In the genomic region with DNA sequence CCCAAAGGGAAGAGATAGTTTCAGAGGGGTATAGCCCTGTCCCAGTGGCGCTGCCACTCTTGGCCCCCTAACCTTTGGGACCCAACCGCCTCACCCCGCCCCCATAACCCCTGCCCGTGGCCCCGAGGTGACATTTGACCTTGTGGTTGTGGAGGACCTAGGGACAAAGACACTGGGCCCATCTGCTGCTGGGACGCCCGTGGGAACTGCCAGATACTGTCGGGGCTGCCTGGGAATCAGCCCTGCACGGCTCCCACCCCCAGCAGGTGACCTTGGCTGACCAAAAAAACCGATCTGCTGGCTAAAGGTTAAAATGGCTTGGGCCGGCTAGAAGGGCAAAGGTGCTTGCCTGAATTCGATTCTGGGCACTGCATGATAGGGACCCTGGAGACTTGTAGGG, we compare ENCODE assay signal across 10 mouse cellular contexts. TPM values are rescaled to one million over a fixed set of nuclear protein-coding genes. Genes with fewer than 3 reads are reported as not detected.
A peak's percentile ranks its signal among the peaks of the same experiment; 100 is the strongest.
DNase-seq lines count a peak whose midpoint lies in the region; ATAC-seq and TF ChIP-seq lines count a peak whose summit lies in the region.
"Had no signal": no experiment of that assay in that cellular context is flagged by ENCODE, and none has a peak within 500 bp of the region (broad histone marks: within the 10 kb centered on the region; RNA-seq: fewer than 3 reads in every experiment).

No protein-coding gene starts in this region.

- no peaks in the 10 kb centered on the region for H3K9me3 ChIP-seq in midbrain, embryonic 13.5 days

- H3K27ac ChIP-seq in gastrocnemius, adult 2 months = peak overlapping the region; percentile 91; the same call in 1 of the 2 replicates
- H3K27ac ChIP-seq in brown adipose tissue, adult 24 weeks (replicated peaks; ENCODE audit: low read depth, low read length) = peak overlapping the region; percentile 84
- no peak overlapping the region for H3K27ac ChIP-seq in midbrain, embryonic 13.5 days

- no peaks in the 10 kb centered on the region for H3K36me3 ChIP-seq in midbrain, embryonic 13.5 days

- H3K4me2 ChIP-seq in midbrain, embryonic 13.5 days (replicated peaks) = no peak overlapping the region

- ATAC-seq in midbrain, embryonic 13.5 days = no peak

- H3K9ac ChIP-seq in midbrain, embryonic 13.5 days (replicated peaks) = 0 out of 2 replicates have a peak overlapping the region, but pooled peaks have one; percentile 0

- whole genome bisulfite sequencing in midbrain, embryonic 13.5 days = 11% methylated on average over 12 of the region's 12 CpGs

- H3K4me3 ChIP-seq in gastrocnemius, adult 2 months = no peak overlapping the region
- H3K4me3 ChIP-seq in brown adipose tissue, adult 24 weeks (ENCODE audit: insufficient read depth, low read depth, low read length) = no peak overlapping the region
- H3K4me3 ChIP-seq in midbrain, embryonic 13.5 days (replicated peaks) = no peak overlapping the region

- H3K27me3 ChIP-seq in midbrain, embryonic 13.5 days = no peaks in the 10 kb centered on the region
- H3K27me3 ChIP-seq: CH12.LX had no signal

- DNase-seq in gastrocnemius, adult 2 months = no peak
- no peak for DNase-seq in gastrocnemius, postnatal 36 days
- peak; percentile 69 for DNase-seq in kidney, adult 9 months
- no peak for DNase-seq in urinary bladder, postnatal 14 days (ENCODE audit: low spot score)
- DNase-seq in right cerebral cortex, adult 2 months (ENCODE audit: low spot score in 2 of 2) = no peak
- DNase-seq in urinary bladder, postnatal 10 days (ENCODE audit: low spot score) = no peak
- DNase-seq: gastrocnemius, postnatal 14 days had no signal

- intact Hi-C loops in gastrocnemius, adult 2 months (cut with DNase I) = no loop called here
- intact Hi-C loops in gastrocnemius, postnatal 36 days (cut with DNase I) = no loop called here

- H3K4me1 ChIP-seq in brown adipose tissue, adult 24 weeks (ENCODE audit: control insufficient read depth, insufficient read depth, insufficient read length, low read length) = peaks cover 22% of the 10 kb centered on the region
- H3K4me1 ChIP-seq in midbrain, embryonic 13.5 days (replicated peaks) = peaks cover 49% of the 10 kb centered on the region

- no peak for TF ChIP-seq CTCF in gastrocnemius, adult 2 months (IDR thresholded peaks at IDR 0.05)

RNA-seq across cellular contexts. Expression of a gene that starts 1.6 kb away (rescaled TPM):
- total RNA-seq in gastrocnemius, adult 2 months (2021) = 10 to 100 TPM; 19.6 to 21.9 TPM
- total RNA-seq in gastrocnemius, postnatal 36 days (2021) = 10 to 100 TPM; 20.9 to 21.5 TPM
- 43.4 and 56.0 TPM in 2 replicates for polyA plus RNA-seq in brown adipose tissue, adult 24 weeks (2012; ENCODE audit: insufficient read depth, insufficient read length, missing spikeins)
- polyA plus RNA-seq in midbrain, embryonic 13.5 days (2015; fragmentation: Nextera tagmentation; extraction: Ambion mirVana) = 17.0 and 21.7 TPM in 2 replicates

RNA-seq across cellular contexts. Expression of a gene that starts 12.2 kb away (rescaled TPM):
- total RNA-seq in gastrocnemius, adult 2 months (2021) = 1 to 10 TPM; 6.4 to 9.3 TPM
- total RNA-seq in gastrocnemius, postnatal 36 days (2021) = 1 to 10 TPM; 6.4 to 8.1 TPM
- polyA plus RNA-seq in brown adipose tissue, adult 24 weeks (2012; ENCODE audit: insufficient read depth, insufficient read length, missing spikeins) = 12.8 and 20.7 TPM in 2 replicates
- polyA plus RNA-seq in midbrain, embryonic 13.5 days (2015; fragmentation: Nextera tagmentation; extraction: Ambion mirVana) = 4.8 and 5.4 TPM in 2 replicates
- total RNA-seq: CH12.LX had no signal

RNA-seq across cellular contexts. Expression of a gene that starts 12.3 kb away (rescaled TPM):
- 1 to 10 TPM; 6.0 to 8.4 TPM for total RNA-seq in gastrocnemius, adult 2 months (2021)
- total RNA-seq in gastrocnemius, postnatal 36 days (2021) = 1 to 10 TPM; 5.1 to 7.5 TPM
- 8.3 and 9.1 TPM in 2 replicates for polyA plus RNA-seq in brown adipose tissue, adult 24 weeks (2012; ENCODE audit: insufficient read depth, insufficient read length, missing spikeins)
- 4.9 and 5.3 TPM in 2 replicates for polyA plus RNA-seq in midbrain, embryonic 13.5 days (2015; fragmentation: Nextera tagmentation; extraction: Ambion mirVana)

RNA-seq across cellular contexts. Expression of a gene that starts 13.3 kb away (rescaled TPM):
- 10 to 100 TPM; 60.8 to 69.6 TPM for total RNA-seq in gastrocnemius, adult 2 months (2021)
- total RNA-seq in gastrocnemius, postnatal 36 days (2021) = 10 to 100 TPM; 60.1 to 68.3 TPM
- polyA plus RNA-seq in brown adipose tissue, adult 24 weeks (2012; ENCODE audit: insufficient read depth, insufficient read length, missing spikeins) = 78.3 and 79.0 TPM in 2 replicates
- 83.7 and 96.9 TPM in 2 replicates for polyA plus RNA-seq in midbrain, embryonic 13.5 days (2015; fragmentation: Nextera tagmentation; extraction: Ambion mirVana)

RNA-seq across cellular contexts. Expression of a gene that starts 16.7 kb away (rescaled TPM):
- 100 to 1,000 TPM in 1 of 2 experiments, 10 to 100 TPM in 1; 79.7 to 104 TPM for total RNA-seq in gastrocnemius, adult 2 months (2021)
- 10 to 100 TPM; 75.4 to 96.2 TPM for total RNA-seq in gastrocnemius, postnatal 36 days (2021)
- 116 and 173 TPM in 2 replicates for polyA plus RNA-seq in brown adipose tissue, adult 24 weeks (2012; ENCODE audit: insufficient read depth, insufficient read length, missing spikeins)
- 108 and 109 TPM in 2 replicates for polyA plus RNA-seq in midbrain, embryonic 13.5 days (2015; fragmentation: Nextera tagmentation; extraction: Ambion mirVana)
